Mouse (Mus musculus) heart, postnatal 0 days (tissue): ENCODE measurements around the gene Tmub2. TPM values are rescaled to one million over a fixed set of nuclear protein-coding genes. Genes with fewer than 3 reads are reported as not detected.
A peak's percentile ranks its signal among the peaks of the same experiment; 100 is the strongest.

Experiments
- ATAC-seq: fragments of 200-750 bp; cut with Nextera tagmentation; 2 replicates; pipeline ENCODE4 v1.8.0; 2017; ENCODE audit warnings: low read depth, moderate number of reproducible peaks, moderate library complexity; ENCODE audit not compliant: insufficient read depth
- DNase-seq: peaks from one replicate; pipeline ENCODE4 v3.0.0-alpha.2; 2016; ENCODE audit warnings: low spot score
- H3K27ac ChIP-seq: fragments of 300-500 bp; sonication (generic); 2 replicates; pipeline ENCODE4 v1.5.1; 2014; ENCODE audit warnings: low read depth, mild to moderate bottlenecking
- H3K27me3 ChIP-seq: fragments of 300-500 bp; sonication (generic); 2 replicates; pipeline ENCODE4 v1.6.1; 2014; ENCODE audit warnings: low read length, mixed read lengths; ENCODE audit not compliant: control insufficient read depth, insufficient read depth
- H3K36me3 ChIP-seq: fragments of 300-500 bp; sonication (generic); replicated peaks from 2 replicates; pipeline ENCODE4 v1.6.1; 2014; ENCODE audit warnings: low read length, mixed read lengths; ENCODE audit not compliant: control insufficient read depth, insufficient read depth
- H3K4me1 ChIP-seq: fragments of 300-500 bp; sonication (generic); 2 replicates; pipeline ENCODE4 v1.6.1; 2014; ENCODE audit warnings: antibody characterized with exemption; ENCODE audit not compliant: control insufficient read depth, insufficient read depth
- H3K4me2 ChIP-seq: fragments of 300-500 bp; sonication (generic); 2 replicates; pipeline ENCODE4 v1.6.1; 2014; ENCODE audit warnings: low read depth, mild to moderate bottlenecking, low read length, moderate library complexity
- H3K4me3 ChIP-seq: fragments of 300-500 bp; sonication (generic); 2 replicates; pipeline ENCODE4 v1.5.1; 2014; ENCODE audit warnings: low read depth, low read length
- H3K9ac ChIP-seq: fragments of 300-500 bp; sonication (generic); replicated peaks from 2 replicates; pipeline ENCODE4 v1.6.1; 2014; ENCODE audit warnings: low read depth, low read length, mixed read lengths
- H3K9me3 ChIP-seq: fragments of 300-500 bp; sonication (generic); replicated peaks from 2 replicates; pipeline ENCODE4 v1.6.1; 2016; ENCODE audit warnings: low read length; ENCODE audit not compliant: control insufficient read depth
- CTCF ChIP-seq: IDR thresholded peaks from 2 replicates; pipeline ENCODE4 v1.5.1; 2016; ENCODE audit warnings: antibody characterized with exemption, control low read depth, low read depth
- EP300 ChIP-seq: IDR thresholded peaks from 2 replicates; pipeline ENCODE4 v1.6.1; 2016; ENCODE audit warnings: antibody characterized with exemption, low read depth
- WGBS: fragments of 180-500 bp; shearing (Covaris S2); extraction: QIAGEN DNeasy Blood & Tissue Kit; methylation state at CpG from one replicate; pipeline ENCODE4 v1.1.7; 2014; 5-methylcytosine and 5-hydroxymethylcytosine counted together
- polyA plus RNA-seq: library from polyadenylated mRNA; unstranded; fragments of >200 nt; fragmentation: Nextera tagmentation; extraction: Ambion mirVana; gene quantifications from 2 replicates; pipeline ENCODE4 v1.2.1, GENCODE M21; 2015
- total RNA-seq: library from RNA; depleted of rRNA; stranded (reverse); fragments of >200 nt; gene quantifications from 2 replicates; pipeline ENCODE4 v1.2.3, GENCODE M21; 2014; ENCODE audit warnings: low replicate concordance; rRNA removed

Tmub2 gene
- total RNA-seq (57.4 and 61.7 TPM in 2 replicates), polyA plus RNA-seq (29.8 and 30.1 TPM in 2 replicates)

GRCm38 (mm10) chr11:102284501-102285094, at the start of gene Tmub2:
Gene Tmub2, plus strand, starts transcription at chr11:102284931.
- Histone ChIP-seq H3K9me3 (no peaks in the 10 kb centered on the region), H3K9ac (peak within 1 kb of the TSS; percentile 80), H3K4me2 (peak within 1 kb of the TSS; percentile 76), H3K4me1 (0 out of 2 replicates have a peak, but pooled peaks cover 6% of the 10 kb centered on the region), H3K27me3 (no peaks in the 10 kb centered on the region), H3K27ac (peak within 1 kb of the TSS; percentile 77), H3K36me3 (peaks cover 16% of the 10 kb centered on the region), H3K4me3 (peak within 1 kb of the TSS; percentile 84)
- WGBS, result under 1% methylated on average over 32 of the region's 32 CpGs
- peak; percentile 95 for ATAC-seq
- DNase-seq, result peak; percentile 99
- TF ChIP-seq EP300, result no peak
- 0 out of 2 replicates have a peak, but pooled peaks have one; percentile 0 for TF ChIP-seq CTCF

DNA sequence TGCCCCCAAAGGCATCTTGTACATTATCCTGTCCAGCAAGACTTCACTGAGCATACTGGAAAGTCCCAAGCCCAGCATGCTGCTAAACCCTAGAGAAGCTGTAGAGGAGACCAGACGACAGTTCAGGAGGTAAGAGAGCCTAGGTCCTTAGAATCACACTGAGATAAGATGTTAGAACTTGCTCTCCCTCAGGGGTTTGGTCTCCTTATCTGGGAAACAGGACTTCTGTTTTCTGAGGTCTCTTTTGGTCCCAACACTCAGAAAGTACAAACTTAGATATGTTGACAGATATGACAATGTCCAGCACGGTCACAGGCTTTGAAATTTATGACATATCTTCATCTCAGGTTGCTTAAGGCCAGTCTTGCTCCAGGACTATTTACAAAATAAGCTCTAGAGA, 48.7 kb upstream of the Tmub2 start:
- Histone ChIP-seq H3K4me1 (no peaks in the 10 kb centered on the region), H3K27ac (no peak overlapping the region), H3K4me2 (no peak overlapping the region), H3K4me3 (no peak overlapping the region), H3K36me3 (no peaks in the 10 kb centered on the region), H3K9ac (no peak overlapping the region), H3K9me3 (no peaks in the 10 kb centered on the region), H3K27me3 (no peaks in the 10 kb centered on the region)
- WGBS, result 21% methylated on average over 2 of the region's 2 CpGs
- ATAC-seq (no peak), DNase-seq (no peak)
- TF ChIP-seq CTCF (no peak), EP300 (no peak)

DNA sequence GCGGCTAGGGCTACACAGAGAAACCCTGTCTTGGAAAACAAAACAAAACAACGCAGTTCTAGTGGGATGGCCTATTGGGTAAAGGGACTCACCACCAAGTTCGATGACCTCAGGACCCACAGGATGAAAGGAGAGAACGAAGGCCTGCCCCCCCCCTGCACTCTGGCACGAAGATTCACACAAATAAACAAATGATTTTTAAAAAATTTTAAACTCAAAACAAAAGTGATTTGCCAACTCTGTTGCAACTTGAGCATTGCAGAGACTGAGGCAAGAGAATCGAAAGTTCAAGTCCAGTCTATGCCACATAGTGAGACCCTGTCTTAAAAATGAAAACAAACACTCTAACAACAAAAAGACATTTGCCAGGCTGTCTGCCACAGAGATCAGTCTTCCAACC, 44.1 kb upstream of the Tmub2 start:
- Histone ChIP-seq H3K4me1 (peaks cover 11% of the 10 kb centered on the region), H3K9me3 (no peaks in the 10 kb centered on the region; the same call in 1 of the 2 replicates), H3K36me3 (no peaks in the 10 kb centered on the region), H3K4me2 (no peak overlapping the region), H3K4me3 (no peak overlapping the region), H3K27me3 (no peaks in the 10 kb centered on the region), H3K9ac (no peak overlapping the region), H3K27ac (no peak overlapping the region)
- ATAC-seq, result no peak
- TF ChIP-seq CTCF (no peak), EP300 (no peak)
- 84% methylated on average over 6 of the region's 6 CpGs for WGBS
- no peak for DNase-seq

DNA sequence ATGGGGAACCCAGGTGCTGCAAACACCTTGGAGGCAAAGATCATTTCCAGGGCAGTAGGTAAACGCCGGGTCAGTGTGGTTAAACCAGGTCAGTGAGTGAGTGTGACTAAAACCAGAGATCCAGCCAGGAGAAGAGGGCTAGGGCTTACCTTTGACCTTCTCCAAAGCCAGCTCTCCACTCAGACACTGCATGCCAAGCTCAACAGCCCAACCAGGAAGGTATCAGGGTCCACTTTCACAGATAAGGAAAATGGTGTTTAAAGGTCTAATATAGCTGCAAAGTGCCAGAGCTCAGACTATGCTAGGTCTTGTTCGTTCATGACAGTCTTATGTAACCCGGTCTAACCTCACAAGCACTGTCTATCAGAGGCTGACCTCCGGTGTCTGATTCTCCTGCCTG, 43.5 kb upstream of the Tmub2 start:
- TF ChIP-seq CTCF, result no peak
- Histone ChIP-seq H3K4me2 (no peak overlapping the region), H3K36me3 (no peaks in the 10 kb centered on the region), H3K27me3 (no peaks in the 10 kb centered on the region), H3K27ac (no peak overlapping the region), H3K9me3 (no peaks in the 10 kb centered on the region; the same call in 1 of the 2 replicates), H3K4me3 (no peak overlapping the region), H3K9ac (no peak overlapping the region), H3K4me1 (peaks cover 13% of the 10 kb centered on the region)
- 70% methylated on average over 5 of the region's 5 CpGs for WGBS
- DNase-seq, result no peak
- no peak for ATAC-seq

GRCm38 (mm10) chr11:102241874-102242273, 42.9 kb upstream of the Tmub2 start:
- ATAC-seq, result no peak
- no peaks in the 10 kb centered on the region; the same call in 1 of the 2 replicates for H3K9me3 ChIP-seq
- no peak overlapping the region for H3K9ac ChIP-seq
- no peak overlapping the region for H3K27ac ChIP-seq
- TF ChIP-seq CTCF (no peak), EP300 (no peak)
- H3K4me3 ChIP-seq, result no peak overlapping the region
- 52% methylated on average over 5 of the region's 5 CpGs for WGBS
- no peaks in the 10 kb centered on the region for H3K27me3 ChIP-seq
- H3K36me3 ChIP-seq, result no peaks in the 10 kb centered on the region
- H3K4me1 ChIP-seq, result peaks cover 13% of the 10 kb centered on the region
- DNase-seq, result no peak
- H3K4me2 ChIP-seq, result no peak overlapping the region
